Mouse (Mus musculus): ENCODE results near the gene Hc. TPM values are rescaled to one million over a fixed set of nuclear protein-coding genes. Genes with fewer than 3 reads are reported as not detected.

The Hc gene
- 0.31 TPM in 1 of 2 replicates, not detected in the other for polyA plus RNA-seq (2016; fragmentation: Nextera tagmentation; extraction: Ambion mirVana)

- H3K27me3 ChIP-seq (ENCODE audit: insufficient read depth, poor library complexity, severe bottlenecking) = no peaks in the 10 kb centered on the region
- no peaks in the 10 kb centered on the region for H3K4me1 ChIP-seq
- H3K27ac ChIP-seq = no peak within 1 kb of the TSS
- H3K4me3 ChIP-seq = no peak within 1 kb of the TSS
- 85% methylated on average over 5 of the region's 5 CpGs for WGBS
- no peak for DNase-seq (ENCODE audit: low spot score)
- no peaks in the 10 kb centered on the region for H3K36me3 ChIP-seq
- no peaks in the 10 kb centered on the region for H3K9me3 ChIP-seq
These were observed at the start of gene Hc for GRCm38 (mm10) chr2:35061338-35061737. TSS of gene Hc (minus strand) at chr2:35061438.

GRCm38 (mm10) chr2:35110521-35110920, 49.3 kb upstream of the Hc start:
- H3K4me1 ChIP-seq = peaks cover 12% of the 10 kb centered on the region
- H3K4me3 ChIP-seq = peak overlapping the region; percentile 89; the same call in 1 of the 2 replicates
- no peak overlapping the region for H3K27ac ChIP-seq
- H3K36me3 ChIP-seq = peaks cover 4% of the 10 kb centered on the region
- 52% methylated on average over 2 of the region's 2 CpGs for WGBS
- DNase-seq (ENCODE audit: low spot score) = no peak
- no peaks in the 10 kb centered on the region for H3K27me3 ChIP-seq (ENCODE audit: insufficient read depth, poor library complexity, severe bottlenecking)
- H3K9me3 ChIP-seq = no peaks in the 10 kb centered on the region

- peaks cover 4% of the 10 kb centered on the region for H3K36me3 ChIP-seq
- DNase-seq (ENCODE audit: low spot score) = no peak
- peak overlapping the region; percentile 94 for H3K27ac ChIP-seq
- no peaks in the 10 kb centered on the region for H3K27me3 ChIP-seq (ENCODE audit: insufficient read depth, poor library complexity, severe bottlenecking)
- peaks cover 12% of the 10 kb centered on the region for H3K4me1 ChIP-seq
- H3K4me3 ChIP-seq = peak overlapping the region; percentile 89
- H3K9me3 ChIP-seq = no peaks in the 10 kb centered on the region
- WGBS = 3% methylated on average over 13 of the region's 13 CpGs
These were observed 48.7 kb upstream of the Hc start for GRCm38 (mm10) chr2:35109924-35110304.

- Histone ChIP-seq H3K27ac (peak within 1 kb of the TSS; percentile 94), H3K4me1 (peaks cover 12% of the 10 kb centered on the region), H3K27me3 (ENCODE audit: insufficient read depth, poor library complexity, severe bottlenecking) (no peaks in the 10 kb centered on the region), H3K4me3 (peak within 1 kb of the TSS; percentile 89), H3K36me3 (peaks cover 4% of the 10 kb centered on the region), H3K9me3 (no peaks in the 10 kb centered on the region)
- WGBS = under 1% methylated on average over 61 of the region's 62 CpGs
- peak; percentile 97 for DNase-seq (ENCODE audit: low spot score)
These were observed 48.1 kb upstream of the Hc start, which contains the start of gene Cntrl for GRCm38 (mm10) chr2:35109141-35109923. TSS of gene Cntrl (plus strand) at chr2:35109492.

- peaks cover 12% of the 10 kb centered on the region for H3K4me1 ChIP-seq
- no peaks in the 10 kb centered on the region for H3K27me3 ChIP-seq (ENCODE audit: insufficient read depth, poor library complexity, severe bottlenecking)
- 28% methylated on average over 3 of the region's 3 CpGs for WGBS
- H3K36me3 ChIP-seq = peaks cover 4% of the 10 kb centered on the region
- H3K27ac ChIP-seq = peak overlapping the region; percentile 94
- H3K9me3 ChIP-seq = no peaks in the 10 kb centered on the region
- DNase-seq (ENCODE audit: low spot score) = no peak
- peak overlapping the region; percentile 89 for H3K4me3 ChIP-seq
These were observed 47.5 kb upstream of the Hc start for GRCm38 (mm10) chr2:35108712-35109111.

- Histone ChIP-seq H3K27ac (no peak overlapping the region), H3K27me3 (ENCODE audit: insufficient read depth, poor library complexity, severe bottlenecking) (no peaks in the 10 kb centered on the region), H3K9me3 (no peaks in the 10 kb centered on the region), H3K36me3 (no peaks in the 10 kb centered on the region), H3K4me1 (peaks cover 17% of the 10 kb centered on the region), H3K4me3 (no peak overlapping the region)
- 47% methylated on average over 5 of the region's 5 CpGs for WGBS
- no peak for DNase-seq (ENCODE audit: low spot score)
These were observed 46.9 kb upstream of the Hc start for GRCm38 (mm10) chr2:35107984-35108635.

GRCm38 (mm10) chr2:35104843-35105242, 43.6 kb upstream of the Hc start:
- no peaks in the 10 kb centered on the region for H3K36me3 ChIP-seq
- 45% methylated on average over 3 of the region's 3 CpGs for WGBS
- no peaks in the 10 kb centered on the region for H3K27me3 ChIP-seq (ENCODE audit: insufficient read depth, poor library complexity, severe bottlenecking)

GRCm38 (mm10) chr2:35103558-35103957, 42.3 kb upstream of the Hc start:
- H3K36me3 ChIP-seq = no peaks in the 10 kb centered on the region
- H3K27me3 ChIP-seq (ENCODE audit: insufficient read depth, poor library complexity, severe bottlenecking) = no peaks in the 10 kb centered on the region
- peaks cover 16% of the 10 kb centered on the region for H3K4me1 ChIP-seq
- no peaks in the 10 kb centered on the region for H3K9me3 ChIP-seq
- no peak overlapping the region for H3K27ac ChIP-seq
- no peak overlapping the region for H3K4me3 ChIP-seq
- WGBS = 59% methylated on average over 5 of the region's 5 CpGs
- DNase-seq (ENCODE audit: low spot score) = no peak

More at GRCm38 (mm10) chr2:35104843-35105242, 43.6 kb upstream of the Hc start:
- Histone ChIP-seq H3K27ac (no peak overlapping the region), H3K4me1 (peaks cover 19% of the 10 kb centered on the region), H3K9me3 (no peaks in the 10 kb centered on the region), H3K4me3 (no peak overlapping the region)
- no peak for DNase-seq (ENCODE audit: low spot score)

GRCm38 (mm10) chr2:35102777-35103176, 41.5 kb upstream of the Hc start:
- no peaks in the 10 kb centered on the region for H3K9me3 ChIP-seq
- H3K4me3 ChIP-seq = no peak overlapping the region
- no peaks in the 10 kb centered on the region for H3K27me3 ChIP-seq (ENCODE audit: insufficient read depth, poor library complexity, severe bottlenecking)
- no peak for DNase-seq (ENCODE audit: low spot score)
- no peak overlapping the region for H3K27ac ChIP-seq
- H3K4me1 ChIP-seq = peaks cover 16% of the 10 kb centered on the region
- no peaks in the 10 kb centered on the region for H3K36me3 ChIP-seq

GRCm38 (mm10) chr2:35101443-35101842, 40.2 kb upstream of the Hc start, which contains the start of gene AI182371:
TSS of gene AI182371 (minus strand) at chr2:35101543.
- Histone ChIP-seq H3K27me3 (ENCODE audit: insufficient read depth, poor library complexity, severe bottlenecking) (no peaks in the 10 kb centered on the region), H3K36me3 (no peaks in the 10 kb centered on the region), H3K27ac (peak within 1 kb of the TSS; percentile 67), H3K9me3 (no peaks in the 10 kb centered on the region), H3K4me1 (peaks cover 16% of the 10 kb centered on the region), H3K4me3 (no peak within 1 kb of the TSS)
- WGBS = 91% methylated on average over 3 of the region's 3 CpGs
- no peak for DNase-seq (ENCODE audit: low spot score)

GRCm38 (mm10) chr2:35100529-35100928, 39.3 kb upstream of the Hc start:
- 75% methylated on average over 6 of the region's 6 CpGs for WGBS

GRCm38 (mm10) chr2:35087418-35087817, 26.2 kb upstream of the Hc start:
- no peak overlapping the region for H3K4me3 ChIP-seq
- H3K4me1 ChIP-seq = no peaks in the 10 kb centered on the region
- DNase-seq (ENCODE audit: low spot score) = no peak
- no peak overlapping the region for H3K27ac ChIP-seq
- 74% methylated on average over 4 of the region's 4 CpGs for WGBS
- H3K27me3 ChIP-seq (ENCODE audit: insufficient read depth, poor library complexity, severe bottlenecking) = no peaks in the 10 kb centered on the region
- no peaks in the 10 kb centered on the region for H3K36me3 ChIP-seq
- H3K9me3 ChIP-seq = no peaks in the 10 kb centered on the region

More at GRCm38 (mm10) chr2:35100529-35100928, 39.3 kb upstream of the Hc start:
- Histone ChIP-seq H3K27ac (peak overlapping the region; percentile 67), H3K27me3 (ENCODE audit: insufficient read depth, poor library complexity, severe bottlenecking) (no peaks in the 10 kb centered on the region), H3K4me3 (no peak overlapping the region), H3K36me3 (no peaks in the 10 kb centered on the region), H3K4me1 (peaks cover 16% of the 10 kb centered on the region), H3K9me3 (no peaks in the 10 kb centered on the region)
- DNase-seq (ENCODE audit: low spot score) = no peak

- H3K27me3 ChIP-seq (ENCODE audit: insufficient read depth, poor library complexity, severe bottlenecking) = no peaks in the 10 kb centered on the region
- H3K27ac ChIP-seq = no peak overlapping the region
- no peaks in the 10 kb centered on the region for H3K36me3 ChIP-seq
- WGBS = 68% methylated on average over 6 of the region's 6 CpGs
- no peak overlapping the region for H3K4me3 ChIP-seq
- DNase-seq (ENCODE audit: low spot score) = no peak
- H3K4me1 ChIP-seq = no peaks in the 10 kb centered on the region
- no peaks in the 10 kb centered on the region for H3K9me3 ChIP-seq
These were observed 17.9 kb upstream of the Hc start for GRCm38 (mm10) chr2:35079166-35079565.

Measured in heart, embryonic 10.5 days (tissue).